Mouse (Mus musculus): ENCODE measurements around the gene Kctd6. TPM values are rescaled to one million over a fixed set of nuclear protein-coding genes. Genes with fewer than 3 reads are reported as not detected.
"Not testable (repeated sequence)": the region's sequence is repeated elsewhere in the genome, so short reads cannot be mapped to it uniquely, and the experiment has no call there.

Gene Kctd6
- total RNA-seq, 2 experiments from 2014 or later = 7.7 to 11.5 TPM

DNA sequence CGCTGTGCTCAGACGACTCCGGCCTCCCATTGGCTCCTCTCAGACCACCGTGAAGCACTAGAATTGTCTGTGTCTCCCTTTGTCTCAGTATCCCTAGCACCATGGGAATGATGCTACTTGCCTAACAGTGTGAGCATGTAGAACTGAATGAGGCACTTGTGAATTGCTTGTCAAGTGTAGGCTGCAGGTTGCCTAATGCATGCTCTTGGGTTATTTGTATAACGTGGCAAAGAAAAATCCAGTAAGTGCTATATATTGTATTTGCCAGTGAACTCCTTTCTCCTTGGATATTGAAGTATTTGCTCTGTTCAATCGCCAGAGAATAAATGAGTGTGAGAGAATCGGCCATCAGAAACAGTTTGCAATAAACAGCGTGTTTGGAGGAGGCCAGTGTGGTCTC is 32.9 kb downstream of the Kctd6 start:
- DNase-seq (ENCODE audit: low spot score in 2 of 2) = no peak

DNA sequence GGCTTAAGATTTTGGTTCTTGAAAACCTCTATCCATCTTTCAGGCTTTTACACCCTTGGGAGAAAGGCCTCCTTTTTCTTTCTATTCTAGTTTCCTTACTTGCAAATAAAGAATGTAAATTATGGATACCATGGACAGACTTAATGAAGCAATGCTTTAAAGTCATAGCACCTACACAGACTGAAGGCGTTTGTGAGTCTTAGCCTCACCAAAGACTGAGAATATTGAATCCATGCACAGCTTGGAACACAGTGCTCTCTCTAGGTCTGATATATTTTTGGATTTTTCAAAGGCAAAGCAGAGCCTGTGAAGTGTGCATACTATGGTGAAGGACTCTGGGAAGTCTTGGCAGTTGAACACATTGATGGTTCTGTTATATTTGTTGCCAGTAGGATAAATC is 35.3 kb downstream of the Kctd6 start:
- no peak for DNase-seq (ENCODE audit: low spot score in 2 of 2)

DNA sequence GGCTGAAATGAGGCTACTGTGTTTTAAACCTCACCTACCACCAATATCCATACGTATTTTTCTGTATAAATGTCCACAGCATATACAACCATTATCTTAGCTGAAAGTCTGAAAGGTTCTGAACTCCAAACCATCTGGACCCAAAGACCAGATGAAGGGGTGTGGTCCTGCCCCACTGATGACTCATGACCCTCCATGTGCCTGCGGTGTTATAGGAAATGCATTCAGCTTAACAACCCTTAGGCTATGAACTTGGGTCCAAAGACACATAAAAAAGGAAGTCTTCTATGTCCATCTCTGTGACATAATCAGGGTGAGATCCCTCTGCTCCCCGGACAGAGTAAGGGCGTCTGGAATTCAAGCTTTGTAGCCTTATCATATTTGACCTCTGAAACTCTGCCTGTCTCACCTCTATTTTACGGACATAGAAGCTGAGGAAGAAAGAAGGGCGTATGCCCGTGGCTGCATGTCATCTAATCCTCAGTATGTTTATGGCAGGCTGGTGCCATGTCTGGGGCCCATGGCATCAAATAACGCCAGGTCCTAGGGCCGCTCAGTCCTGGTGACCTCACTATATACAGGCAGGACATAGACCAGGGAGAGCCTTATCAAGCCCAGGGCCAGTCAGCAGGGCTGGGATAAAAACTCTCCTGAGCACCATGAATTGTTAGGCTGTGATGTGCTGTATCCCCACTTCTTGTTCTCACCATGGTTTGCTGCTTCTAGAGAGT is 36.4 kb downstream of the Kctd6 start:
- no peak for DNase-seq (ENCODE audit: low spot score in 2 of 2)

DNA sequence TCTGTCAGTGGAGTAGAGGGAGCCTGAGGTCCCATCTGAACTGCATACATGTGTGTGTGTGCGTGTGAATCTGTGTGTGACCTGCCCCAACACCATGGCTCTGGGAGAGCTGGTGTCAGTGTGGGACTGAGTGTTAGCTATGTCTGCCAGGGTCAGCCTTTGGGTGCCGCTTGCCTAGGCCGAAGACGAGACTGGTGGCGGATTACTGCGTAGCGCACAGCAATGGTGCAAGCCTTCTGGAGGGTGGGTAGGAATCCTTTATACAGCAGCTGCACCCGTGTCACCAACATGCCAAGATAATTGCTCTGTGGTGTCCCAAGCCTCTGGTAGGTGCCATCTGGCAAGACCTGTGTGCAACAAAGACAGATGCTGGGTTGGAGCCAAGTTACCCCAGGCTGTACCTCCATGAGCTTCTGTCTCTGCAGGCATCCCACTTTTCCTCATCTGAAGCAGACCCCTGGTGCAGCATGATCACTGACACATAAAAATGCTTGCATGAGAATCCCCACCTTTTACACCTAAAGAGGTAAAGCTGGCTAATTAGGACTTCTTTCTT is 37.5 kb downstream of the Kctd6 start:
- no peak for DNase-seq (ENCODE audit: low spot score in 2 of 2)

DNA sequence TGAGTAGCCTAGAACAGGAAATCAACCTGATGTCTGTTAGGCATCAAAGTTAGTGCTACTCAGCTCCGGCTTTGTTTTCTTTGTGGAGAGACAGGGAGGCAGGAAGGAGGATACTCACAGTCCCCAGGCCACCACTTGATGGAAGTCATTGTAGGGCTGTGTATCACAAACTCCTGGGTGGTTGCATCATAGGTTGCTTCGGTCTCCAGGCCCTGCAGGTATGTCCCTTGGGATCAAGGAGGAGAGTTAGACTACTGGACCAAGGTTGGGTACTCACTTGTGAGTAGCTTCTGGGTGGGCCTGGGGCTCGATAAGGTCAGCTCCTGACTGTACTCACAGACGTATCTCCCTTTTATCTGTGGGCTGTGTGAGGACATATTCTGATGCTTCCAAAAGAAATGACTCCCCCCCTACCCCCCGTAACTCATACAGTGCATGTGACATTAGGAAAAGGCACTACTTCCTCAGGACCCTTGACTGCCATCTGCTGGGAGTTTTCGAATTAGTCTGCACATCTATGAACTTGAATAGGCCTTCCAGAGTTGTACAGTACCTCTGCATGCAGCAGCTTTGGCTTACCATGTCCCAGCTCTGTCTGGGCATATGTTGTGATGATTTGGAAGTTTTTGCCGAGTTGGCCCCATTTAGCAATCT is 41.3 kb downstream of the Kctd6 start:
- DNase-seq (ENCODE audit: low spot score in 2 of 2) = peak in 1 of 2 experiments; percentile 41

DNA sequence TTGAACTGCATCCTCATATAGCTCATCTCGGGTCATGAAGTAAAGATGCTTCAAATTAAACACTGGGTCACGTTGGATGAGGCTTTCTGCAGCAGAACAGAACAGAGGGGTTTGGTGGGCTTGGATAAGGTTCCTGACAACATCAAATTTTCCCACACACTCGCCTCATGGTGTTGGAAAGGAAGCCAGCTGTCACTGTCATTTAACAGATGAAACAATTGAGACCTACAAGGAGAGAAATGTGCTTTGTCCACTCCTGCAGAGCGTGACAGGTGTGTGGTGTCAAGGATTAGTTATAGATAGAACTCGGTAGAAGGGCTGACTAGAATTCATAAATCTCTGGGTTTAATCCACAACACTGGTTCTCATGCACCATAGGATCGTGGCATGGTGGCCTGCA is 42.1 kb downstream of the Kctd6 start:
- DNase-seq (ENCODE audit: low spot score in 2 of 2) = no peak

DNA sequence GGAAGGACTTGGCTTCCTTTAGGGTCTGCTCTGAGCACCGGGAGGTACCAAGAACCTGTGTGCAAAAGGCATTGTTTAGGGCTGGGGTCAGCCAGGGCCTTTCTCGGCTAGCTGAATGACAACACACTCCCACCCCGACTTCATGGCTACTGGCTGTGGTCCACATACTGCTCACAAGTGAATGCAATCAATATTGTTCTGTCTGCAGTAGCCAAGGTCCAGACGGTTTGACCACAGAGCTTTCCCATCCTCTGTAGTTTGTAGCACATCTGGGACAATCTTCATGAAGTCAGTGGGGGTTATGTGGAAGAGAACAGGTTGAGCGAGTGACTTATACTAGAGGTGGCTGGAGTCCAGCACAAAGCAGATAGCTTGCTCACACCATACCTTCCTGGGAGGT is 42.9 kb downstream of the Kctd6 start:
- DNase-seq (ENCODE audit: low spot score in 2 of 2) = no peak

DNA sequence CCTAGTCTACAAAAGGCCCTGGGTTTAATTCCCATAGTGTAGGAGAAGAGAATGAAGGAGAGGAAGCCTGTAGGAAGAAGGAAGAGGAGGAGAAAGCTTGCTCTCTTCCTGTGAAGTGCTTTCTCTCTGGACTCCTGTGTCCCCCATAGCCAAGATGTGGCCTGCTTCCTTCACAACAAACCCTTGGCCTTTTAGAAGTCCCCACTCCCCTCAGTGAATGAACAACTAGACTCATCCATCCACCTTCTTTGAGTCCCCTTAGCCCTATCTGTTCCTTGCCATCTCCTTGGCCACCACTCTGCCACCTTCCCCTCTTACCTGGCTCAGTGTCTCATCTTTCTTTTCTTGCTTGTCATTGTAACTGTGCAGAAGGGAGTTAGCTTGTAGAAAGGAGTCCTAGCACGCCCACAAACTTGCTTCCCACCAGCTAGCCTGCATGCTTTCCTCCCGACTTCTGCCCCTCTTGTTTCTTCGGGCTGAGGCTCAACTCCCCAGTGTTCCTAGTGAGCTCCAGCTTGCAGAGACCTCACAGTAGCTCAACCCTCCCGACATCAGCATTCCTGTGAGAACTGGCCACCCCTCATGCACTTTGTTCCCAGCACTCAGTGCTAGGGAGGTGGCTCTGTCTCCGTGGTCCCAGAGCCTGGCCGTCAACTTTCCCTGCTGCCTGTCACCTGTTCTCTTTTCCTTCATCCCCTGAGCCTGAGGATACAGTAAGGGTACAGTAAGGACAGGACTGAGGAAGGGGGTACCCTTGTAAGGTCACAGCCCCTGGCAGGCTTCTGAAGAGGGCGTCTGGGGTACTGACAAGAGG is 43.8 kb downstream of the Kctd6 start:
- no peak for DNase-seq (ENCODE audit: low spot score in 2 of 2)

DNA sequence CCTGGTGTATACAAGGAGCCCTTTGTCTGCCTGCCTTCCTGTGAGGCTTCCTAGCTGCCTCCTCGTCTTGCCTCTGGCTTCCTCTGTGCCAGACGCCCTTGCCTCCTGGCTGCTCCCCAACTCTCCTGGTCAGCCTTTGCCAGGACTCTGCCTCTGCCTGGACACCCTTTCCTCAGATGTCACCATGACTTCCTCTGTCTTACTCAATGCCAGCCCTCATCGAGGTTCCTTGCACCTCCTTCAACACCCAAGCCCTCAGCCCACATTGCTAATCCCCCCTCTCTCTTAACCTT is 44.3 kb downstream of the Kctd6 start:
- DNase-seq (ENCODE audit: low spot score in 2 of 2) = no peak

DNA sequence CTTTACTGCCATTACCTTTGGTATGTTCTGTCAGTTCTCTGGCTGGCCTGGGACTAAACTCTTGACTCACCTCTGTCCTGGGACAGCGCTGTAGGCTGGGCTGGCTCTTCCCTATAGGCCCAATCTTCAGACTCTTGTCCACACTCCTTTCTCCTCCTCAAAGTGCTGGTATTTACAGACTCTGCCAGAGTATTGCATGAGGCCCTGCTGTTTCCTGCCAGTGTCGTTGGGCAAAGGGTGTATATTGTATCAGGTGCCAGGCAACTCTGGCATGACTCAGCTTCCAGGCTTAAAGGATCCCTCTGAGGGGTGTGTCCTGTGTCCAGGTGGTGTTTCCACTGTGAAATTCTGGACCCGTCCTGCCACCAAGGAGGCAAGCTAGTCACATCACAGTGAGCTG is 44.8 kb downstream of the Kctd6 start:
- no peak for DNase-seq (ENCODE audit: low spot score in 2 of 2)

DNA sequence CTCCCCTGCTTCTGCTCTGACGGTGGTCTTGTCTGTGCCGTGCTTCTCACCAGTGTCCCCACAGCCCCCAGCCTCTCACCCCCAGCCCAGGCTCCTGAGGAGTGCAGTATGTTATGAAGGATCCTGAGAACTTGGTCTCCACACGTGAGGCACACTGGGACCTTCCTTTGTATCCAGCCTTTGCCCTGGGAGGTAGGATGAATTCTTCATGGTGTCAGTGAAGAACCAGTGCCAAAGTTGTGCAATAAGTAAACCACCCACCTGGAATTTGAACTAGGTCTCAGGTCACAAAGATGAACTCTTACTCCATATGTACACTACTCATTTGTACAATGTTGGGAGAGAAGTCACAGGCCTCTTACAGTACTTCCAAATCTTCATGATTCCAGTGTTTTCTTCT is 45.2 kb downstream of the Kctd6 start, which contains the start of gene Acox2:
Gene Acox2 (minus strand): TSS at position 188 of the 400 bp plus-strand sequence.
- no peak for DNase-seq (ENCODE audit: low spot score in 2 of 2)

DNA sequence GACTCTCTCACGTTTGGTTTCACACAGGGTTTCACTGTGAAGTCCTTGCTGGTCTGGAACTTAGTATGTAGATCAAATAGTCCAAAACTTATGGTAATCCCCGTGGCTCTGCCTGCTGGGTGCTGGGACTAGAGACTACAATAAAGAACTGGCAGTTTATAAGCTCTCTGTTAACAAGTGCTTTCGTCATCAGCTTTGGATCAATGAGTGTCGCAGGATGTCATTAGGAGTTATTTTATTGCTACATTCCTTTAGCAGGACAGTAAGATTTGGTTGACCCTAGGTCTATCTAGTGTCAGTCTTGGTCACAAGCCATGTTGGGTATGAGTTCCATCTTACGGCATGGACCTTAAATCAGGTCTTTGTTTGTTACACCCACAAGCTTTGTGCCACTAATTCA is 46.3 kb downstream of the Kctd6 start:
- no peak for DNase-seq (ENCODE audit: low spot score in 2 of 2)

DNA sequence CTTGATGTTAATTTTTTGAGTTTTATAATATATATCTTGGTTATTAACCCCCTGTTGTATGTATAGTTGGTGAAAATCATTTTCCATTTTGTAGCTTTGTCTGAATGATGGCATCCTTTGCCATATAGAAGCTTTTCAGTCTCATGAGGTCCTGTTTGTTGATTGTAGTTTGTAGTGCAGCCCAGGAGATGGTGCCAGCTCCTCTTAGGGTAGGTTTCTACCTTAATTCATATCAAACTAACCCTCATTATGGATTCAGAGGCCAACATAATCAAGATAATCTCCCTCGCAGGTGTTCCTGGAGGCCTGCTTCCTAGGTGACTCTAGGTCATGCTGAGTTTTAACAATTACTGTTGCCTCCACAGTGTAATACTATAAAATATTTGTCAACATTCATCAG is 48.3 kb downstream of the Kctd6 start:
- no peak for DNase-seq (ENCODE audit: low spot score in 2 of 2)

DNA sequence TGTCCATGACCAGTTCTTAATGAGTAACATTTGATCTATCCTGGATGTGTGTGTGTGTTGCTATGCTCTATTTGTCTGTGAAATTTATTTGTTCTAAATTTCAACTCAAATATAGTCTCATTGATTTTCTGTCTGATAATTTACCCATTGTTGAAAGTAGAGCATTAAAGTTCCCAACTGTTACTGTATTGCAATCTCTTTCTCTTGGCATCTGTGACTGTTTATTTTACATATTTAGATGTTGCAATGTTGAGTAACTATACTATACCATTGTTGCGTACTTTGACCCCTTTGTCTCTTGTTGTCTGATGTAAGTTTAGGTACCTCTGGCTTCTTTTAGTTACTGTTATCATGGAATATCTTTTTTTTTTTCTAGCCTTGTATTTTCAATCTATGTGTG is 50.4 kb downstream of the Kctd6 start:
- no peak for DNase-seq (ENCODE audit: low spot score in 2 of 2)

DNA sequence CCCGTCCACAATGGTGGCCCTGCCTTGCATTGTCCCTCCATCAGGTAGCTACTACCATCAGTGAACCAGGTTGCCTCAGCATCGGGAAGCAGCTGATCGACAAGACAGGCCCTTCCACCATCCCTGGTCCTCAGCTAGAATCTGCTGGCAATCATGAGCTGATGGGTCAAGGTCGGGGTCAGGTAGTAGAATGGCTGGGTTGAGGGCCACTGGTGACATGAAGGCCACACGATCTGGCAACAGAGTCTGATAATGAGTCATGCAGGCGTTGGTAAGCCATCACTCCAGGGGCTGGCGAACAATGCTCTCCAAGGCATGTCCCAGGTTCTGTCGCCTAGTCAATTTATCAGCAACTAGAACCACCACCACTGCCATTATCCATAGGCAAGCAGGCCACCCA is 57.3 kb downstream of the Kctd6 start:
- not testable (repeated sequence) for DNase-seq (ENCODE audit: low spot score in 2 of 2)

Other genes with a start within 250 kb of the Kctd6 start
- under 1 TPM; 0.07 to 0.10 TPM for gene Dnase1l3, start 219.6 kb upstream of the Kctd6 start, total RNA-seq (2021)
- gene Abhd6, start 211.2 kb upstream of the Kctd6 start, total RNA-seq (2021) = 1 to 10 TPM; 2.4 to 3.8 TPM
- gene Rpp14, start 133.8 kb upstream of the Kctd6 start, total RNA-seq (2021) = 10 to 100 TPM; 18.0 to 21.9 TPM
- 10 to 100 TPM; 17.3 to 17.4 TPM for gene Pxk, start 115.9 kb upstream of the Kctd6 start, total RNA-seq (2021)
- gene Pdhb, start 41.1 kb upstream of the Kctd6 start, total RNA-seq (2021) = 100 to 1,000 TPM; 273 to 282 TPM
- 1 to 10 TPM in 1 of 2 experiments, not detected in 1; 1.0 TPM for gene Acox2, start 45.2 kb downstream of the Kctd6 start, total RNA-seq (2021)
- gene Fam107a, start 103.9 kb downstream of the Kctd6 start, total RNA-seq (2021) = 1 to 10 TPM; 1.3 to 2.2 TPM
- gene Oit1, start 164.6 kb downstream of the Kctd6 start, total RNA-seq (2021) = not detected

Measured in gastrocnemius, postnatal 4 days (tissue).